Mouse (Mus musculus) left cerebral cortex, adult 8-10 months (tissue): ENCODE measurements around the gene Gm9945. TPM values are rescaled to one million over a fixed set of nuclear protein-coding genes. Genes with fewer than 3 reads are reported as not detected.

Experiments
- DNase-seq, 2 experiments: peaks; one replicate each; pipeline ENCODE4 v3.0.0; 2022; ENCODE audit warnings: low spot score in 2 of 2
- total RNA-seq, 4 experiments: library from RNA; stranded (reverse); gene quantifications; 2 replicates each; pipeline ENCODE4 v1.2.4; 2022

Gene Gm9945
- total RNA-seq, result 1 to 10 TPM; 1.8 to 3.3 (median 2.1) TPM

DNA sequence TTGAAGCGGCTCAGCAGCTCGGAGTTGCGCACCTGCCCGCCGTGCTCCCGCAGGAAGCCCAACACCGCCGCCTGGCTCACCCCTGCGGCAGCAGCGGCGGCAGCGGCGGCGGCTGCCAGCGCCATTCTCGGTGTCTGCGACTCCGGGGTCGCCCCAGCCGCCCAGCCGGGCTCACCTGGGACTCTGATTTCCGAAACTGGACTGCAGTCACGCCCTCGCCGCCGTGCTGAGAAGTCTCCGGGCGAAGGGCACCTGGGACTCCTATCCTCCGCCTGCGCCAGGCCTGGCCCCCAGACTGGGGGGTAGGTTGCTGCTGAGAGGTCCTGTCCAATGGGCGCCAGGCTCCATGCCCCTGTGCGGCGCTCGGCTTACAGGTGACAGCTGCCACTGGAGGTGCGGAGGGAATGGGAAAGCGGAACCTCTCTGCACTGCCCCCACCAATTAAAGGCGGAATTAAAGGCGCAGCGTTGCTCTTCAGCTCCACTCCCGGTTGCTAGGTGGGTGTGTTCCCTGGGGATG lies at the start of gene Gm9945, which contains the start of gene Sowaha:
Gene Gm9945 (plus strand): TSS at position 384 of the 519 bp plus-strand sequence.
Gene Sowaha (minus strand): TSS at position 492 of the 519 bp plus-strand sequence.
- DNase-seq, result peak; percentile 69 to 77

DNA sequence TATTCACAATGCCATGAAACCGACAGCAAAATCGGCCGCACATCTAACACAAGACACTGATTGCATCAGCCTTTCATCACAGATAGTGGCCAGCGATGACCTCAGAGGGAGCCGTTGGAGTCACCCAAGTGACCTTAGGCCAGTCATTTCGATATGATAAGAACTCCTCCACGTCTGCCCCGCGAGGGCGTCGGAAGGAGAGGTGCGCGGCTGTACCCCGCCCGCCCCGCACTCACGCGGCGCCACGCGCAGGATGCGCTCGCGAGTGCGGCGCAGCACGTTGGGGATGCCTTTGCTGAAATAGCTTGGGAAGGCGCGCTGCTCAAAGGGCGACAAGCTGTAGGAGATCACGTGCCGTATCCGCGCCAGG lies 49.7 kb upstream of the Gm9945 start:
- no peak for DNase-seq

DNA sequence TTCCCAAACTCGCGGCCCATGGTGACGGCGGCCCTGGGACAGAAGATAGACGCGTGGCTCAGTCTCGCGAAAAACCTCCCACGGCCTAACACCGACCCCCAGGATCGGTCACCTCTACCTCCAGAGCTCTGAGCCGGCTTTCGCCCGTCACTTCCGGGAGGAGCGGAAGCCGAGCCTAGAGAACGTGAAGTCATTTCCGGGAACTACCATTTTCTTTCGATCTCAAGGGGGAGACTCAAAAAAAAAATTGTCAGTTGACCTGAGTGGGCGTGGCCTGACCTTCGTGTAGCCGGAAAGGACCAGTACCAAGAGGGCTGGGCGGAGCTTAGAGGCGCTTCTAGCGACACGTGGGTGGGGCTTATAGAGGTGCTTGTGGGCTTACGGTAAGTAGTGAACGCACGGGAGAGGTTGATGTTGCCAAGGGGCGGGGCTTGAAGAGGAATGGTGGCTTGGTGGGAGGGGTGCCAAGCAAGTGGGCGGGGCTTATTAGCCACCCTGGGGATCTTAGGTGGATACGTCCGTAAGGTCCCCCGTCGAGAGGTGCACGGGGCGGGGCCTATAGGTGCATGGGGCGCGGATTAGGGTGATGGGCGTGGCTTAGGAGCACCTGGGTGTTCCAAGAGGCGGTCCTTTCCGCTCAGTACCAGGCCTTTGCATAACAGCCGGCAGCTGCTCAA lies 49.2 kb upstream of the Gm9945 start, which contains the start of the genes Uqcrq and Gdf9:
Gene Uqcrq (minus strand): TSS at position 162 of the 677 bp plus-strand sequence.
Gene Gdf9 (plus strand): TSS at position 354 of the 677 bp plus-strand sequence.
- DNase-seq, result peak; percentile 99 to 100

DNA sequence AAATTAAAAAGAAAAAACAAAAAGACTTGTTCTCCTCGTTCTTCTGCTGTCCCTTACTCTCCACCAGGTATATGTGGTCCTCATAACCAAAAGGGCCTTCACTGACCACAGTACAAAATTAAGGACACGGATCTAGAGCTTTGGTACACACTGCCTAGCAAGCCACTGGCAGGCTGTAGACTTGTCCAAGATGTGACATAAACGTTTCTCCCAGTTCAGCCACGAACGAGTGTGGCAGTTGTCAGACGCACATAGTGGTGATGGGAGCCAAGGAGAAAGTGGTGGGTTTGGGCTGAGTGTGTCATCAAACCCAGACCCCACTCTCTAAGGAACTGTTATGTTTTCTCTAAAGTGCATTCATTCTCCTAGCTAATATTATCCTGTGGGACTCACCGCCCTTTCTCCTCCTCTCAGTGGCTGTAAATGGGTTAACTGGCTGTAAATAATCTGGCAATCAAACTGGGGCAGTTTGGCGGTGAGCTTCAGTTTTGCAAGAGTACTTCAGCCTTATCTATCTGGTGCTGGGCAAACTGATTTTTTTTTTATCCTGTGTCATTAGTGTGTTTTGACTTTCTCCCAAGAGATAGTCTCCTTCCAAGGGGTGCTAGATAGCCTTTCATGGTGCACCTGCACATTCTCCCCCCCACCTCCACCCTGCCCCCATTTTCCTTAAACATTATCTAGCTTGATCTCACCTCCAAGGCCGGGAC lies 48.5 kb upstream of the Gm9945 start:
- no peak for DNase-seq

DNA sequence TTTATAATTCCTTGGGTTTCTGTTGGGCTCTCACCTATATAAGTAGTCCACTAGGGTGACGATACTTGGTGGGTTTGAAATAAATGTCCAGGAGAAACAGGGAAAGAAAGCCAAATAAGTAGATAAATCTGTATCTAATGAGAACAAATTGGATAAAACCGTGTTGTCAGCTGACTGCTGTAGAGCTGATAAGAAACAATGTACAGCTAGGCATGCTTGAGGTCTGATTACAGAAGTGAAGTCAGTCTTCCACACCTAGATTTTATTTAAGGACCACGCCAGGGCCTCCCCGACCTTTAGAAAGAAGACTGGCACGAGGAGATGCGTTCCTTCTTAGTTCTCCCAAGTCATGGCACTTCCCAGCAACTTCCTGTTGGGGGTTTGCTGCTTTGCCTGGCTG lies 46.9 kb upstream of the Gm9945 start:
- DNase-seq, result no peak

DNA sequence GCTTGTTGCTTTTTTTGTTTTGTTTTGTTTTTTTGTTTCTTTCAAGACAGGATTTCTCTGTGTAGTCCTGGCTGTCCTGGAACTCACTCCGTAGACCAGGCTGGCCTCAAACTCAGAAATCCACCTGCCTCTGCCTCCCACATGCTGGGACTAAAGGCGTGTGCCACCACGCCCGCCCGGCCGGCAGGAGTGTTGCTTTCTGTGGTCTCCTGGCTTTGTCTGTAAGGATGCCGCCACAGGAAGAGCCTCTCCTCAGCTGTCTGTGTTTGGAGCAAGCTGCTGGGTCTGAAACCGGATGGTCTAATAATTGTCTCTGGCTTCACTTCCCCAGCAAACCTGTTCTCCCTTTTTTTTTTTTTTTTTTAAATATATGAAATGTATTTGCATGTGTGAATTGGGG lies 44.5 kb upstream of the Gm9945 start:
- DNase-seq, result no peak

DNA sequence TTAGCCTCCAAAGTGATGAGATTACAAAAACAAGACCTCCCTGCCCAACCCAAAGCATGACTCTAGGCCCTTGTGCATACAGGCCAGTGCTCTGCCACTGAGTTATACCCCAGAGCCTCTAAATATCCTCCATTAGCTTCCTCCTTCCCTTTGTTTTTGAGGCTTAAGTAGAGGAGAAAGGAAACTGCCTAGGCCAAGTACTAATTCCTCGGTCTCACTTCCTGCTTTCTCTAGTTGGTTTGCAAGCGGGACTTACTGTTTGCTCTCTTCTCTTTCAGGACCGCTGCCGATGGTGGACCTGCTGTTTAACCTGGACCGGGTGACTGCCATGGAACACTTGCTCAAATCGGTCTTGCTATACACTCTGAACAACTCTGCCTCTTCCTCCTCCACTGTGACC lies 43.6 kb upstream of the Gm9945 start:
- no peak for DNase-seq

DNA sequence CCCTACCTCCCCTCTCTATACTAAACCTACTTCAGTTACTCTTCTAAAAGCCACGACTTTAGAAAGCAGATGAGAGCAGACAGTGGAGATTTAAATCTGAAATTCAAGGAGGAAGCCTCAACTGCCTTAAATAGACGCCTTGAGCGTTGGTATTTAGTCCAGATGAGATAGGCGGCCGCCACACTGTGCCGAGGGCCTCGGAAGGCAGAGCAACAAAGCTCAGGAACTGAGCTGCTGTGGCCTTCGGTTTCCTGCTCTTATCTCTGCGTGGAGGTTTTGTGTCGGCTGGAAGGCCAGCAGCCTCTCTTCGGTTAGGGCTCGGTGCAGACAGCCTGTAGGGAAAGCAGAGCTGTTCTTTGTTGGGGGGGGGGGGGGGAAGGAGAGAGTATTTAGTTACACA lies 38.0 kb upstream of the Gm9945 start:
- no peak for DNase-seq

DNA sequence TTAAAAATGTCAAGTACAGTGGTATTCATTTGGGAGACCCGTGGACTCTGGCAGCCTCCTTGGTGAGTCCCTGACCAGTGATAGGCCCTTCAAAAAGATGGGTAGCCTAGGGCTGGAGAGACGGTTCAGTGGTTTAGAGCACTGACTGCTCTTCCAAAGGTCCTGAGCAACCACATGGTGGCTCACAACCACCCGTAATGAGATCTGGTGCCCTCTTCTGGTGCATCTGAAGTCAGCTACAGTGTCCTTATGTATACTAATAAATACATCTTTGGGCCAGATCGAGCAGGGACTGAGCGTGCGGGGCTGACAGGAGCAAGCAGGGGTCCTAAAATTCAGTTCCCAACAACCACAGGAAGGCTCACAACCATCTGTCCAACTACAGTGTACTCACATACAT lies 36.1 kb upstream of the Gm9945 start:
- no peak for DNase-seq

DNA sequence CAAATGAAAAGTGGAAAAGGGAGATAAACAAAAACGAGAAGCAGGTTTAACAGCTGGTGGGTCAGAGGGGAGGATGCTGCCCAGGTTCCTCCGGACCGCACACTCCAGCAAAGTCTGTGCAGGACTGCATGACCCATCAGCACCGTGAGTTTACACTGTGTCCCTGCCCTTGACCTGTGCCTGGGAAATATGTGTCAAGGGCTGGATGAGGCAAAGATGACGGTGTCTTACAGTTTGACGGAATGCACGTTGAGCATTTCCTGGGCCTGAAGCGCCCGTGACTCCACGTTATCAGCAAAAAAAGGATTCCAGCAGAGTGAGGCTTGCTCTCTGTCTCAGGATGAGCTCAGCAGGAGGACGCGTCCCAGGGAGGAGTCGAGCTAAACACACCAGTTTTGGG lies 34.4 kb upstream of the Gm9945 start:
- DNase-seq, result no peak

DNA sequence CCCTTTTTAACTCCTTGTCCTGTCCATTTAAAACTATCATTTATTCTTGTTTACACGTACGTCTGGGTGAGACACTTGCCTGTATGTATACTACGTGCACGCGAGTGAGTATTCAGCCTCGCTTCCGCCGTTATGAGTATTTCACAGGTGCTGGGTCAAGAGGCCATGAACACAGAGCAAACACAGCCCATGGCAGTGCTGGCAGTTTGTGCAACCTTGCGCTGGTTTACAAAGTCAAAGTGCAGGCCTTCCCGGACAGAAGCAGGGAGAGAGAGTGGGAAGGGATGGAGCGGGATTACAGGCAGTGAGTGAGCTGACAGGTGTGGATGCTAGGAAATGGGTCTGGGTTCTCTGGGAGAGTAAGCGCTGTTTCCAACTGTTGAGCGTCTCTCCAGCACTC lies 33.8 kb upstream of the Gm9945 start:
- DNase-seq, result no peak

DNA sequence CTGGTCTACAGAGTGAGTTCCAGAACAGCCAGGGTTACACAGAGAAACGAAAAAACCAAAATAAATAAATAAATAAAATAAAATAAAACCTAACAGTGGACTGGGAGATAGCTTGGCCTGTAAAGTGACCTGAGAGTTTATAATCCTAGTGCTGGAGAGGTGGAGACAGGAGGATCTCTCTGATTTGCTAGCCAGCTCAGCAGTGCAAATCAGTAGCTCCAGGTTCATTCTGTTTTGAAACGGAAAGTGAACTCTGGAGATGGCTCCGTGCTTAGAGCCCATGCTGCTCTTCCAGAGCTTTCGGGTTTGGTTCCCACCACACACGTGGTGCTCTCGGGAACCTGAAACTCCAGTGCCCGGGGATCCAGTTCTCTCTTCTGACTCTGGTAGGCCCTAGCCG lies 32.0 kb upstream of the Gm9945 start:
- no peak for DNase-seq

DNA sequence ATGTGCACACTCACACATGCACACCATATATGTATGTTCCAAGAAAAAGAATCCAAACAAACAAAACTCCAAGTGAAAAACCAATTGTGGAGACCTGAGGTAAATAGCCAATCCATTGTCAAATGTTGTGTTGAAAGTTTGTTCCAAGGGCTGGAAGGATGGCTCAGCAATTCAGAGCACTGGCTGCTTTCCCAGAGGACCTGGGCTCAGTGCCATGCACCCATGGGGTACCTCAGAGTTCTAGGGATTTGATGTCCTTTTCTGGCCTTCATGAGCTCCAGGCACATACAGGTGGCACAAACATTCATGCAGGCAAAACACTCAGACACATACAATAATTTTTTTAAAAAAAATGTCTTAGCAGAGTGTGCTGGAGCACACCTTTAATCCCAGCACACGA lies 31.4 kb upstream of the Gm9945 start:
- no peak for DNase-seq

DNA sequence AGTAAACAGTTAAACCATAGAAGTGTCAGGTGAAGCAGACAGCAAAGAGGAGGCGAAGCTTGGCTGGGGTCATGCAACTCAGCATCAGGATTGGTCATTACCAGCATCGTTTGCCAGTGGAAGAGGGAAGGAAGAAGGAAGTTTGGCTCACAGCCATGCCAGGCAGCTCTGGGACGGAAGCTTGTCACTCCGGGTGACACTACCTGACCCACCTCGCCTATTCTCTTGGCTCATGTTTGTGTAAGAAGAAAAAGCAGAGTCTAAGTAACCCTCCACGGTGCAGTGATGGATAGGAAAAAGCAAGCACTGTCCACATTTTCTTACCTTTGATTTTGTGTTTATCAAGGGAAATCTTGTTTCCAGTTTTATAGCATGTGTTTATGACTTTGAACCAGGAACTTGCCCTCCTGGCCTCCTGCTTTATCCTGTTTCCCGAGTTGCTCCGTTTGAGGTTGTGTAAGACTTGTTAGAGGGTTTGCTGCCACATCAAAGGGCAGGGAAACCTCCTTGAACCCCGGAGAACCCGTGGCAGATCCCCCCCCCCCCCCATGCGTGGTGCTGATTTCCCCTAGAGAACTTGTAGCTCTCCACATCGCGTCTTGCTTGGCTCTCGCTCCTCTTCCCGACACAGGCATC lies 29.8 kb upstream of the Gm9945 start:
- DNase-seq, result no peak

DNA sequence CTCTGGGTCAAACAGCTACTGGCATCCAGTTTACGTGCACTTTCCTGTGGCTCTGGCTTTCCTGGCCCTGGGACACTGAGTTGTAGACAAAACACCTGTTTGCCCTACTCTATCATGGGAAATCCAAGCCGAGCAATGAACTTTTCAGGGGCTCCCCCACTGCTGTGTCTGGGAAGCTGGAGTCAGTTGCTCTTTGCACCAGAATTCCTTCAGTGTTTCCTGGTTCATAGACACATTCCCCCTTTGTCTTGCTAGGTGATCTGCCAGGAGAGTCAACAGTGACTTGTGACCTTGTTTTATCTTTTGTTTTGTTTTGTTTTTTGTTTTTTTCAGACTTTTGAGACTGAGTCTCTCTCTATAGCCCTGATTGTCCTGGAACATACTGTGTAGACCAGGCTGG lies 28.6 kb upstream of the Gm9945 start:
- DNase-seq, result no peak

DNA sequence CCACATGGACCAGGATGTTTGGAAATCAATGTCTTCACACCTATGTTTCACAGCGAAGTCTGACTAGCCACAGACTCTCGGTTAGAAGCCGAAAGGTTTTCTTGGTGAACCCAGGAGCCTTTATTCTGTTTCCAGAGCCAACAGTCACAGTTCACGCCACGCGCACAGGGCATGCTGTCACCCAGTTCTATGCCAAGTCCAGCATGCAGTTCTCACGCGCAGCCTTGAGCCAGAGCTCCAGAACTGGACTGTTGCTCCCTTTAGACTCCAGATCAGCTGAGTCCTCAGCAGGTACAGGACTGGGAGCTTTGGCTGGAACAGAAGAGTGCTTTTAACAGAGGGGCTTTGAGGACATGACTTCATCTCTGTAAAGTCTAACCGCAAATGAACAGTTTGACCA lies 27.6 kb upstream of the Gm9945 start:
- no peak for DNase-seq

DNA sequence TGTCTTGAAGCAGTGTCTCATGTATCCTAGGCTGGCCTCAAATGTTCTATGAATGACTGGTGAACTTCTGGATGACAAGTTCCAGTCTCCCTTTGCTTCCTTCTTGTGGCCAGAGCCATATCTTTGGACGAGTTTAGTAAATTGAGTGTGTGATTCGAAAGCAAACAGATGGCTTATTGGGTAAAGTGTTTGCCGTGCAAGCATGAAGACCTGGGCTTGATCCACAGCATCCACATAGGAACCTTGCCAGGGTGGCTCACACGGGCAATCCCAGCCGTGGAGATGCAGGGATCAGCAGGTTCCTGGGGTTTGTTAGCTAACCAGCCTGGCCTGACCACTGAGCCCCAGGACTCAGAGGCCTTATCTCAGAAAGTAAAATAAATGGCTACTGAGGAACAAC lies 26.9 kb upstream of the Gm9945 start:
- no peak for DNase-seq

DNA sequence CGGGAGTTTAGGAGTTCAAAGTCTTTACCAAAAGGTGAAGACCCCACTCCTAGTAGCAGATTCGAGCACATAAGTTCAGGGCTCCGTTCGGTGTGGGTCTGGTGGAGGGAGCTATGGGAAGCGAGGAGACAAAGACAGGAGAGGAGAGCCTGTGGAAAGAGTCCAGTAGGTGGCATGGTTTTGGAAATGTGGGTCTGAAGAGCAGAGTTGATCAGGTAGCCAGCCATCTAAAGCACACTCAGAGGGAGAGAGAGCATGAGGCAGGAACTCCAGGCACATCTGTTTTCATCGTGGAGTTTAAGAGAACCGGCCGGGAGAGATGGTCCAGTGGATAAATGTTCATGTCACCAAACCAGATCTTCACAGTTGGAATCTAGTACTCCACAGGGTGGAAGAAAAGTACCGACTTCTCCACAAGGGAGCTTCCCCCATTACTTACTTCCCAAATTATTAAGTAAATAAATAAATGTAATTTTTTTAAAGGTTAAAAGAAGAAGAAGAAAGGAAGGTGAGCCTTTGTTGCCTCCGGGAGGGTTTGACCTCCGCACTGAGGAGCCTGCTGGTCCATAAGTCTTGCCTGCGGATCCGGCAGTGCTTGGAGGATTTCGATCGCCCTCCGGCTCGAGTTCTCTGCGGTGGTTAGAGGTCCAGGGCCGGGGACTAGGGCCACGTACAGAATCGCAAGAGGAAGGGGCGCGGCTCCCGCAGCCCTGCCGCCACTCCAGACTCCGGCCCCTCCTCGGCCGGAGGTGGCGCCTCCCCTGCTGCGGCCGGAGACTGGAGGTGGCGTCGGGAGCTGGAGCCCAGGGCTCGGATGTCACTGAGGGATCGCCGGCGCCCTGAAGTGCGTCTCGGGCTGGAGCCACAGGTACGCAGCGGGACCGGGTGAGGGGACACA lies 23.2 kb upstream of the Gm9945 start, which contains the start of the genes Gm10447 and Shroom1:
Gene Gm10447 (minus strand): TSS at position 637 of the 898 bp plus-strand sequence.
Gene Shroom1 (plus strand): TSS at position 732 of the 898 bp plus-strand sequence.
- no peak for DNase-seq

DNA sequence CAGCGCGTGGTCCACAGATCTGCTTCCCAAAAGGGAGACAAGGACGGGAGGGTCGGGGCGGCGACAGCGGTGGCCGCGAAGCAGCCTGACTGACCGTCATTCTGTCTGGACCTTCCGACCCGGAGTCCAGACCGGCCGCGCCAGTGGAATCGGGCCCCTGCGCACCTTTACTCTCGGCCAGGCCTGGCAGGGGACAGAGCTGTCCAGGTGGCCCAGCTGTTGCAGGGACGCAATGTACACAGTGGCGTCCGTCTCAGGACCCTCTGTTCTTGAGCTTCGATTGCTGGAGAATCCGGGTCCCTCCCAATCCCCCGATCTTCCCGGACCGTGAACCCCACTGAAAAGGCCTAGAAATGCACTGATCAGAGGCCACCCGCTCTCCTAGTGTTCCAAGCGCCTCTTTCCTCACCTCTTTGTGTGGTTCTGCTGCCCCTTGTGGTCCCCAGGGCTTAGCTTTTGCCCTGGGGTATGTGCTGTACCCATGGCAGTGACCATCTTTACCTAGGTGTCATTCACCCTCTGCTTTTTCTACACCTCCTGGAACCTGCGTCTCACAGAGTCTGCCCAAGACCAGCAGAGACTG lies 22.5 kb upstream of the Gm9945 start:
- DNase-seq, result no peak

DNA sequence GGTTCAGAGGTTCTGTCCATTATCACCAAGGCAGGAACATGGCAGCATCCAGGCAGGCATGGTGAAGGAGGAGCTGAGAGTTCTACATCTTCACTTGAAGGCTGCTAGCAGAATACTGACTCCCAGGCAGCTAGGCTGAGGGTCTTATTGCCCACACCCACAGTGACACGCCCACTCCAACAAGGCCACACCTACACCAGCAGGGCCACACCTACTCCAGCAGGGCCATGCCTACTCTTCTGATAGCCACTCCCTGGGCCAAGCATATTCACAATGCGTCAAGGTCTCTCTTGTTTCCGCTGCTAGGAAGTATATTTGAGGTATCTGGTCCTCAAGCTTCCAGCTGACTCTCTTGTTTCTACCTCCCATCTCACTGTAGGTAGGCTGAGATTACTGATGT lies 21.0 kb upstream of the Gm9945 start:
- DNase-seq, result no peak

DNA sequence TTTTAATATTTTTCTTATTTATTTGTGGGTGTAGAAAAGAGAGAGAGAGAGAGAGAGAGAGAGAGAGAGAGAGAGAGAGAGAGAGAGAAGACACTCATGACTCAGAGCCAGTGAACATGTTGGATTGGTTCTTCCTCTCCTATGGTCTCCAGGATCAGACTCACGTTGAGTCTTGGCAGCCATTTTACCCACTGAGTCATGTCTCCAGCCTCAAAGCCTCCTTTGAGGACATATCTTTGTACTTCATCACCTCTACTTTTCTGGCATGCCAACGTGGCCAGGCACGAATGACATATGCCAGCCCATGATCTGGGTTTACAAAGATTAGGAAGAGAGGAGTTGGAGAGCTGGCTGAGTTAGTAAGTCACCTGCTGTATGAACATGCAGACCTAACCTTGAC lies 19.8 kb upstream of the Gm9945 start:
- DNase-seq, result no peak
